Mouse (Mus musculus): Measurements from ENCODE around the gene Prss22. TPM values are rescaled to one million over a fixed set of nuclear protein-coding genes. Genes with fewer than 3 reads are reported as not detected.

Gene Prss22
- polyA plus RNA-seq, 1 experiment from 2014 or later: 0.17 TPM

- no peak overlapping the region for H3K4me3 ChIP-seq (ENCODE audit: low read depth, low read length)
- H3K4me1 ChIP-seq (ENCODE audit: control insufficient read depth, insufficient read depth, low read length): no peaks in the 10 kb centered on the region
- ATAC-seq (ENCODE audit: insufficient read depth, low FRiP score, low TSS enrichment) (no peak), DNase-seq (ENCODE audit: low spot score) (no peak)
- no peaks in the 10 kb centered on the region for H3K36me3 ChIP-seq (ENCODE audit: control insufficient read depth, insufficient read depth, low read length)
- H3K9ac ChIP-seq (ENCODE audit: low read length): no peak overlapping the region
- 87% methylated on average over 7 of the region's 7 CpGs for WGBS
- H3K4me2 ChIP-seq (ENCODE audit: low read depth): no peak overlapping the region
- no peaks in the 10 kb centered on the region for H3K9me3 ChIP-seq (ENCODE audit: control insufficient read depth, low read length)
- no peaks in the 10 kb centered on the region for H3K27me3 ChIP-seq (ENCODE audit: control insufficient read depth, insufficient read depth, low read length)
- no peak overlapping the region for H3K27ac ChIP-seq (ENCODE audit: low read depth, low read length)
Measured at GRCm38 (mm10) chr17:24029477-24029876, 31.6 kb upstream of the Prss22 start.

- Histone ChIP-seq H3K27me3 (ENCODE audit: control insufficient read depth, insufficient read depth, low read length) (no peaks in the 10 kb centered on the region), H3K4me3 (ENCODE audit: low read depth, low read length) (no peak overlapping the region), H3K9ac (ENCODE audit: low read length) (no peak overlapping the region), H3K27ac (ENCODE audit: low read depth, low read length) (no peak overlapping the region), H3K36me3 (ENCODE audit: control insufficient read depth, insufficient read depth, low read length) (no peaks in the 10 kb centered on the region), H3K4me1 (ENCODE audit: control insufficient read depth, insufficient read depth, low read length) (no peaks in the 10 kb centered on the region), H3K9me3 (ENCODE audit: control insufficient read depth, low read length) (no peaks in the 10 kb centered on the region), H3K4me2 (ENCODE audit: low read depth) (no peak overlapping the region)
- DNase-seq (ENCODE audit: low spot score) (no peak), ATAC-seq (ENCODE audit: insufficient read depth, low FRiP score, low TSS enrichment) (no peak)
- 86% methylated on average over 5 of the region's 5 CpGs for WGBS
Measured at GRCm38 (mm10) chr17:24021375-24022199, 23.7 kb upstream of the Prss22 start.

GRCm38 (mm10) chr17:24020696-24021095 lies 22.8 kb upstream of the Prss22 start:
- 83% methylated on average over 6 of the region's 6 CpGs for WGBS
- no peak overlapping the region for H3K27ac ChIP-seq (ENCODE audit: low read depth, low read length)
- no peak overlapping the region for H3K4me3 ChIP-seq (ENCODE audit: low read depth, low read length)
- H3K27me3 ChIP-seq (ENCODE audit: control insufficient read depth, insufficient read depth, low read length): no peaks in the 10 kb centered on the region
- no peak overlapping the region for H3K9ac ChIP-seq (ENCODE audit: low read length)
- no peaks in the 10 kb centered on the region for H3K36me3 ChIP-seq (ENCODE audit: control insufficient read depth, insufficient read depth, low read length)
- H3K9me3 ChIP-seq (ENCODE audit: control insufficient read depth, low read length): no peaks in the 10 kb centered on the region
- no peak for DNase-seq (ENCODE audit: low spot score)
- ATAC-seq (ENCODE audit: insufficient read depth, low FRiP score, low TSS enrichment): no peak
- no peak overlapping the region for H3K4me2 ChIP-seq (ENCODE audit: low read depth)
- H3K4me1 ChIP-seq (ENCODE audit: control insufficient read depth, insufficient read depth, low read length): no peaks in the 10 kb centered on the region

GRCm38 (mm10) chr17:24015727-24016126 lies 17.8 kb upstream of the Prss22 start:
- Histone ChIP-seq H3K36me3 (ENCODE audit: control insufficient read depth, insufficient read depth, low read length) (no peaks in the 10 kb centered on the region), H3K4me2 (ENCODE audit: low read depth) (no peak overlapping the region), H3K9ac (ENCODE audit: low read length) (no peak overlapping the region), H3K4me1 (ENCODE audit: control insufficient read depth, insufficient read depth, low read length) (no peaks in the 10 kb centered on the region), H3K9me3 (ENCODE audit: control insufficient read depth, low read length) (no peaks in the 10 kb centered on the region), H3K27ac (ENCODE audit: low read depth, low read length) (no peak overlapping the region), H3K27me3 (ENCODE audit: control insufficient read depth, insufficient read depth, low read length) (no peaks in the 10 kb centered on the region), H3K4me3 (ENCODE audit: low read depth, low read length) (no peak overlapping the region)
- 24% methylated on average over 14 of the region's 14 CpGs for WGBS
- DNase-seq (ENCODE audit: low spot score): peak; percentile 36
- ATAC-seq (ENCODE audit: insufficient read depth, low FRiP score, low TSS enrichment): no peak

GRCm38 (mm10) chr17:24014433-24014965 lies 16.6 kb upstream of the Prss22 start:
- 88% methylated on average over 5 of the region's 5 CpGs for WGBS
- ATAC-seq (ENCODE audit: insufficient read depth, low FRiP score, low TSS enrichment) (no peak), DNase-seq (ENCODE audit: low spot score) (no peak)
- Histone ChIP-seq H3K4me2 (ENCODE audit: low read depth) (no peak overlapping the region), H3K9me3 (ENCODE audit: control insufficient read depth, low read length) (no peaks in the 10 kb centered on the region), H3K9ac (ENCODE audit: low read length) (no peak overlapping the region), H3K4me1 (ENCODE audit: control insufficient read depth, insufficient read depth, low read length) (no peaks in the 10 kb centered on the region), H3K27ac (ENCODE audit: low read depth, low read length) (no peak overlapping the region), H3K4me3 (ENCODE audit: low read depth, low read length) (no peak overlapping the region), H3K36me3 (ENCODE audit: control insufficient read depth, insufficient read depth, low read length) (no peaks in the 10 kb centered on the region), H3K27me3 (ENCODE audit: control insufficient read depth, insufficient read depth, low read length) (no peaks in the 10 kb centered on the region)

- Histone ChIP-seq H3K27me3 (ENCODE audit: control insufficient read depth, insufficient read depth, low read length) (no peaks in the 10 kb centered on the region), H3K4me2 (ENCODE audit: low read depth) (no peak overlapping the region), H3K4me3 (ENCODE audit: low read depth, low read length) (no peak overlapping the region), H3K9ac (ENCODE audit: low read length) (no peak overlapping the region), H3K36me3 (ENCODE audit: control insufficient read depth, insufficient read depth, low read length) (no peaks in the 10 kb centered on the region), H3K27ac (ENCODE audit: low read depth, low read length) (no peak overlapping the region), H3K4me1 (ENCODE audit: control insufficient read depth, insufficient read depth, low read length) (no peaks in the 10 kb centered on the region), H3K9me3 (ENCODE audit: control insufficient read depth, low read length) (no peaks in the 10 kb centered on the region)
- no peak for ATAC-seq (ENCODE audit: insufficient read depth, low FRiP score, low TSS enrichment)
- WGBS: 82% methylated on average over 2 of the region's 2 CpGs
- no peak for DNase-seq (ENCODE audit: low spot score)
Measured at GRCm38 (mm10) chr17:24012921-24013320, 15.0 kb upstream of the Prss22 start.

GRCm38 (mm10) chr17:24009617-24010016 lies 11.7 kb upstream of the Prss22 start:
- Histone ChIP-seq H3K4me1 (ENCODE audit: control insufficient read depth, insufficient read depth, low read length) (no peaks in the 10 kb centered on the region), H3K9me3 (ENCODE audit: control insufficient read depth, low read length) (no peaks in the 10 kb centered on the region), H3K4me2 (ENCODE audit: low read depth) (no peak overlapping the region), H3K9ac (ENCODE audit: low read length) (no peak overlapping the region), H3K27me3 (ENCODE audit: control insufficient read depth, insufficient read depth, low read length) (no peaks in the 10 kb centered on the region), H3K4me3 (ENCODE audit: low read depth, low read length) (no peak overlapping the region), H3K27ac (ENCODE audit: low read depth, low read length) (no peak overlapping the region), H3K36me3 (ENCODE audit: control insufficient read depth, insufficient read depth, low read length) (no peaks in the 10 kb centered on the region)
- no peak for ATAC-seq (ENCODE audit: insufficient read depth, low FRiP score, low TSS enrichment)
- 35% methylated on average over 5 of the region's 5 CpGs for WGBS
- no peak for DNase-seq (ENCODE audit: low spot score)

GRCm38 (mm10) chr17:24008105-24008504 lies 10.2 kb upstream of the Prss22 start:
- Histone ChIP-seq H3K27me3 (ENCODE audit: control insufficient read depth, insufficient read depth, low read length) (no peaks in the 10 kb centered on the region), H3K36me3 (ENCODE audit: control insufficient read depth, insufficient read depth, low read length) (no peaks in the 10 kb centered on the region), H3K4me1 (ENCODE audit: control insufficient read depth, insufficient read depth, low read length) (no peaks in the 10 kb centered on the region), H3K27ac (ENCODE audit: low read depth, low read length) (no peak overlapping the region), H3K9ac (ENCODE audit: low read length) (no peak overlapping the region), H3K4me3 (ENCODE audit: low read depth, low read length) (no peak overlapping the region), H3K4me2 (ENCODE audit: low read depth) (no peak overlapping the region), H3K9me3 (ENCODE audit: control insufficient read depth, low read length) (no peaks in the 10 kb centered on the region)
- DNase-seq (ENCODE audit: low spot score) (no peak), ATAC-seq (ENCODE audit: insufficient read depth, low FRiP score, low TSS enrichment) (no peak)
- WGBS: 77% methylated on average over 4 of the region's 4 CpGs

- Histone ChIP-seq H3K36me3 (ENCODE audit: control insufficient read depth, insufficient read depth, low read length) (no peaks in the 10 kb centered on the region), H3K27me3 (ENCODE audit: control insufficient read depth, insufficient read depth, low read length) (no peaks in the 10 kb centered on the region), H3K4me1 (ENCODE audit: control insufficient read depth, insufficient read depth, low read length) (no peaks in the 10 kb centered on the region), H3K4me2 (ENCODE audit: low read depth) (no peak overlapping the region), H3K27ac (ENCODE audit: low read depth, low read length) (no peak overlapping the region), H3K9me3 (ENCODE audit: control insufficient read depth, low read length) (no peaks in the 10 kb centered on the region), H3K9ac (ENCODE audit: low read length) (no peak overlapping the region), H3K4me3 (ENCODE audit: low read depth, low read length) (no peak overlapping the region)
- WGBS: 96% methylated on average over 1 of the region's 1 CpGs
- DNase-seq (ENCODE audit: low spot score) (no peak), ATAC-seq (ENCODE audit: insufficient read depth, low FRiP score, low TSS enrichment) (no peak)
Measured at GRCm38 (mm10) chr17:24007391-24007790, 9.5 kb upstream of the Prss22 start.
